Mouse (Mus musculus): Measurements from ENCODE around the gene Psmb1. TPM values are rescaled to one million over a fixed set of nuclear protein-coding genes. Genes with fewer than 3 reads are reported as not detected.
"Not testable (repeated sequence)": the region's sequence is repeated elsewhere in the genome, so short reads cannot be mapped to it uniquely, and the experiment has no call there.

The Psmb1 gene
- polyA plus RNA-seq, 1 experiment from 2014 or later, result 200 TPM

- not testable (repeated sequence) for H3K9me3 ChIP-seq (replicated peaks; ENCODE audit: control insufficient read depth, low read length); H3K4me3 ChIP-seq (ENCODE audit: low read length); H3K9ac ChIP-seq (ENCODE audit: low read length); ATAC-seq (replicated peaks; ENCODE audit: extremely low read depth, insufficient read depth, low FRiP score); H3K4me1 ChIP-seq (ENCODE audit: control insufficient read depth, insufficient read depth, low read length); H3K36me3 ChIP-seq (ENCODE audit: control insufficient read depth, insufficient read depth); H3K27me3 ChIP-seq (ENCODE audit: control insufficient read depth, insufficient read depth, low read length); H3K27ac ChIP-seq (ENCODE audit: low read length); H3K4me2 ChIP-seq (ENCODE audit: low read depth, low read length)
- 85% methylated on average over 5 of the region's 6 CpGs for WGBS
Measured at GRCm38 (mm10) chr17:15449144-15449543, 50.4 kb downstream of the Psmb1 start.

DNA sequence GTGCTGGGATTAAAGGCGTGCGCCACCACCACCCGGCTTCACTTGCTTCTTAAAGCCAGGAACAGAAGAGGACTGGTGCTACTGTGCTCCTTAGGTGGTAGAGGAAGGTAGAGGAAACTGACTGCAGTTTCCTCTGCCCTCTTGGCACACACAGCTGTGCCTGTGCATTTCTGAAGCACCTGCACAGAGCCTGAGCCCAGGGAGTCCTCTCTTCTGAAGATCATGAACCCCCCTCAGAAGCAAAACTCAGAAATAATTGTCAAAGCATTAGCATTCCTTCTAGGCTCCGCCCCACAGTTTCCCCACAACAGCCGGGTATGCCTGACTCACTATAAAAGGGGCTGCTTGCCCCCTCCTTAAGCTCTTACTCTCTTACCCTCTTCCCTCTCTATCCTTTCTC is 51.7 kb downstream of the Psmb1 start:
- H3K4me3 ChIP-seq (ENCODE audit: low read length), result no peak overlapping the region
- 67% methylated on average over 5 of the region's 5 CpGs for WGBS
- H3K27ac ChIP-seq (ENCODE audit: low read length), result no peak overlapping the region
- H3K9ac ChIP-seq (ENCODE audit: low read length), result no peak overlapping the region
- no peaks in the 10 kb centered on the region for H3K36me3 ChIP-seq (ENCODE audit: control insufficient read depth, insufficient read depth)
- H3K27me3 ChIP-seq (ENCODE audit: control insufficient read depth, insufficient read depth, low read length), result no peaks in the 10 kb centered on the region
- no peak overlapping the region for H3K4me2 ChIP-seq (ENCODE audit: low read depth, low read length)
- no peaks in the 10 kb centered on the region for H3K9me3 ChIP-seq (replicated peaks; ENCODE audit: control insufficient read depth, low read length)
- no peak for ATAC-seq (replicated peaks; ENCODE audit: extremely low read depth, insufficient read depth, low FRiP score)
- no peaks in the 10 kb centered on the region for H3K4me1 ChIP-seq (ENCODE audit: control insufficient read depth, insufficient read depth, low read length)

DNA sequence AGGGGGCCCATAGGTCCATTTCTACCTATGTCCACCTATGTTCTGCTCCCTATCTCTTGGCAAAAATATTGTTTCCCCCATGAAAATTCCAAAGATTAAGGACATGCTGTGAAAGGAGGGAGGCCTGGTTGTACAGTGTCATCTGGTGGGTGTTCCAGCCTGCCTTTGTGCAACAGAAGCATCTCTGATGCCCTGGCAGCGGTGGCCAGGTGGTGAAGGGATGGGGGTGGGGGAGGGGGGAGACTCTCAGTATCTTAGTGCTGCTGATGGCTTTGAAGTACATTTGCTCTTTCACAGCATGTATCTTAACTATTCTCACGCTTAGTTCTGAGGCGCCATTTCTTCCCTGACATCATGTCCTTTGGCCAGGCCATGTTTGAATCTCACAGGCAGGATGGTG is 54.1 kb downstream of the Psmb1 start:
- WGBS, result 63% methylated on average over 3 of the region's 3 CpGs
- no peak for ATAC-seq (replicated peaks; ENCODE audit: extremely low read depth, insufficient read depth, low FRiP score)
- no peak overlapping the region for H3K4me3 ChIP-seq (ENCODE audit: low read length)
- H3K9me3 ChIP-seq (replicated peaks; ENCODE audit: control insufficient read depth, low read length), result no peaks in the 10 kb centered on the region
- H3K9ac ChIP-seq (ENCODE audit: low read length), result no peak overlapping the region
- H3K27ac ChIP-seq (ENCODE audit: low read length), result no peak overlapping the region
- no peaks in the 10 kb centered on the region for H3K36me3 ChIP-seq (ENCODE audit: control insufficient read depth, insufficient read depth)
- H3K4me1 ChIP-seq (ENCODE audit: control insufficient read depth, insufficient read depth, low read length), result peaks cover 6% of the 10 kb centered on the region
- H3K27me3 ChIP-seq (ENCODE audit: control insufficient read depth, insufficient read depth, low read length), result no peaks in the 10 kb centered on the region
- H3K4me2 ChIP-seq (ENCODE audit: low read depth, low read length), result no peak overlapping the region

DNA sequence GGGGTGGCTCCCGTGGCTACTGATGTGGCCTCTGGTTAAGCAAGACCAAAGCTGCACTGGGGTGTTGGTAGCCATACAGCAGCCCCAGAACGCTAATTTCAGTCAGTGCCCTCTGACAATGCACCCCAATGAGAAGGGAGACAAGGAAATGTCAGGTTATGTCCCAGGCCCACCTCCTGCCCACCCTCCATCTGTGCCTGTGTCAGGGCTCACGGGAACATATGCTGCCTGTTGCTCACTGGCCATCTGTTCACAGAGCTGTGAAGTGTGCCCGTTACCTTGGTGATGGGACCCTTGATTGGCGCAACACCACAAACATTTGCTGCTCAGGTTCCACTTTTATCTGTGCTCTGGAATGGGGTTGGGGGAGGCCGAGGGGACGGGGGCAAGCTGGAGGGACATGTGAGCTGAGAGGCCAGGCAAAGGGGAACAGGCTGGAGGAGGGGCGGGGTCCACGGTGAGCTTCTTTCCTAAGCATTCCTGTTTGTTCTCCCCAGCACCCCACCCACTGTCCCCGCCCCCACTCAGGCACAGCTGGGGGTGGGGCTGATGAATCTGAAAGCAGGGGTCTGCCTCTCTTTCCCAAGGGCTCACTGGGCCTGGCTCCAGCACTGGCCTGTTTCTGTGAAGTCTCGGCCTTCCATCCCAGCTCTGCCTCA is 59.0 kb downstream of the Psmb1 start:
- Histone ChIP-seq H3K27ac (ENCODE audit: low read length) (no peak overlapping the region), H3K9me3 (replicated peaks; ENCODE audit: control insufficient read depth, low read length) (no peaks in the 10 kb centered on the region), H3K36me3 (ENCODE audit: control insufficient read depth, insufficient read depth) (no peaks in the 10 kb centered on the region), H3K9ac (ENCODE audit: low read length) (no peak overlapping the region), H3K27me3 (ENCODE audit: control insufficient read depth, insufficient read depth, low read length) (no peaks in the 10 kb centered on the region), H3K4me3 (ENCODE audit: low read length) (no peak overlapping the region), H3K4me2 (ENCODE audit: low read depth, low read length) (peak overlapping the region; percentile 25; the same call in 1 of the 2 replicates), H3K4me1 (ENCODE audit: control insufficient read depth, insufficient read depth, low read length) (peaks cover 8% of the 10 kb centered on the region)
- 15% methylated on average over 11 of the region's 11 CpGs for WGBS
- ATAC-seq (replicated peaks; ENCODE audit: extremely low read depth, insufficient read depth, low FRiP score), result peak; percentile 63

DNA sequence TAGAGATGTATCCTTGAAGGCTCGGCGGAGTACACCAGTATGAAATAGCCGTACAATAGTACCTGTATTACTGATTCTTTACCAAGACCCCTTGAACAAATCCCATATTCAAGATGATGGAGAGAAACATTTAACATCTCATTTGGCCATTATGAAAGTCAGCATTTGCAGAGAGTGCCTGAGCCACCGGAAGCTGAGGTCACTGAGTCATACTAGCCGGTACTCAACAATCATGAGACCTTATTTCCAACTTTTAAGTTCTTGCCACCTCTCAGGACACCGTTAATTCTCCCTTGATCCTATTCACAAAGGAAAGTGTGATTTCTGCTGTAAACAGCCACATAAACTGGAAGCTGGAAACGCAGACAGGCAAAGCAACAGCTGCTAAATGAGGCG is 59.5 kb downstream of the Psmb1 start:
- Histone ChIP-seq H3K4me2 (ENCODE audit: low read depth, low read length) (no peak overlapping the region), H3K9me3 (replicated peaks; ENCODE audit: control insufficient read depth, low read length) (no peaks in the 10 kb centered on the region), H3K4me1 (ENCODE audit: control insufficient read depth, insufficient read depth, low read length) (peaks cover 8% of the 10 kb centered on the region), H3K27me3 (ENCODE audit: control insufficient read depth, insufficient read depth, low read length) (no peaks in the 10 kb centered on the region), H3K4me3 (ENCODE audit: low read length) (no peak overlapping the region), H3K36me3 (ENCODE audit: control insufficient read depth, insufficient read depth) (no peaks in the 10 kb centered on the region), H3K27ac (ENCODE audit: low read length) (no peak overlapping the region), H3K9ac (ENCODE audit: low read length) (no peak overlapping the region)
- WGBS, result 56% methylated on average over 8 of the region's 8 CpGs
- no peak for ATAC-seq (replicated peaks; ENCODE audit: extremely low read depth, insufficient read depth, low FRiP score)

DNA sequence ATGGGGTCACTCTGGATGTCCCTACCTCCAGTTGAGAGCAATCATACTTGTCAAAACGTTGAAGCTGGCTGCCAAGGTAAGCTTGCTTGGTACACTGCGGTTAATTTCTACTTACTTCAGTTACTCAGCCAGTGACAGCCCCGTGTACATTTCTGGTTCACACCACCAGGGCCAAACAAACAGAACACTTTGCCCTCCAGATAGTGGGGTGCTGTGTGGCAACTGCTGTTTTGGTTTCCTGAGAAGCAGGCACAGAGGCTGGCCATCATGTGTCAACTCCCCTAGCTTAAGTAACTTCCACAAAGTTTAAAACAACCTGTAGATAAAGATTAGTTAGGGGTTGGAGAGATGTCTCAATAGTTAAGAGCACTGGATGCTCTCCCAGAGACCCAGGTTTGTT is 64.8 kb downstream of the Psmb1 start:
- ATAC-seq (replicated peaks; ENCODE audit: extremely low read depth, insufficient read depth, low FRiP score), result no peak
- Histone ChIP-seq H3K4me2 (ENCODE audit: low read depth, low read length) (no peak overlapping the region), H3K4me1 (ENCODE audit: control insufficient read depth, insufficient read depth, low read length) (no peaks in the 10 kb centered on the region), H3K9ac (ENCODE audit: low read length) (no peak overlapping the region), H3K36me3 (ENCODE audit: control insufficient read depth, insufficient read depth) (peaks cover 11% of the 10 kb centered on the region), H3K27me3 (ENCODE audit: control insufficient read depth, insufficient read depth, low read length) (no peaks in the 10 kb centered on the region), H3K4me3 (ENCODE audit: low read length) (no peak overlapping the region), H3K9me3 (replicated peaks; ENCODE audit: control insufficient read depth, low read length) (no peaks in the 10 kb centered on the region), H3K27ac (ENCODE audit: low read length) (no peak overlapping the region)
- 79% methylated on average over 3 of the region's 3 CpGs for WGBS

DNA sequence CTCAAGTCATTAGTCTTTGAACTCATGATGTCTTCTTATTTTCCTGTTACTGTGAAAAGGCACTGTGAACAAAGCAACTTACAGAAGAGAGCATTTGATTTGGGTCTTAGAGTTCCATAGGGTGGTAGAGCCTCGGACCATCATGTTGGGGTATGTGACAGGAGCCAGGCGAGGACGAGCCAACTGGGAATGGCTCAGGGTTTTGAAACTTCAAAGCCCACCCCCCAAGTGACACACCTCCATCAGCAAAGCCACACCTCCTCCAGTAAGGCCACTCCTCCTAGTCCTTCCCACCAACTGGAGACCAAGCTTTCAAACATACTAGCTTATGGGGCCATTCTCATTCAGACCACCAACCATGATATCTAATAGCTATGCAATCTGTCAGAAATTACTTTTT is 67.5 kb downstream of the Psmb1 start:
- no peaks in the 10 kb centered on the region for H3K4me1 ChIP-seq (ENCODE audit: control insufficient read depth, insufficient read depth, low read length)
- 90% methylated on average over 3 of the region's 3 CpGs for whole genome bisulfite sequencing
- H3K27me3 ChIP-seq (ENCODE audit: control insufficient read depth, insufficient read depth, low read length), result no peaks in the 10 kb centered on the region
- peaks cover 14% of the 10 kb centered on the region for H3K36me3 ChIP-seq (ENCODE audit: control insufficient read depth, insufficient read depth)
- no peak overlapping the region for H3K9ac ChIP-seq (ENCODE audit: low read length)
- no peak for ATAC-seq (replicated peaks; ENCODE audit: extremely low read depth, insufficient read depth, low FRiP score)
- H3K27ac ChIP-seq (ENCODE audit: low read length), result no peak overlapping the region
- no peak overlapping the region for H3K4me2 ChIP-seq (ENCODE audit: low read depth, low read length)
- no peak overlapping the region for H3K4me3 ChIP-seq (ENCODE audit: low read length)
- no peaks in the 10 kb centered on the region for H3K9me3 ChIP-seq (replicated peaks; ENCODE audit: control insufficient read depth, low read length)

- no peaks in the 10 kb centered on the region for H3K9me3 ChIP-seq (replicated peaks; ENCODE audit: control insufficient read depth, low read length)
- no peak overlapping the region for H3K4me2 ChIP-seq (ENCODE audit: low read depth, low read length)
- 89% methylated on average over 4 of the region's 4 CpGs for WGBS
- ATAC-seq (replicated peaks; ENCODE audit: extremely low read depth, insufficient read depth, low FRiP score), result no peak
- H3K9ac ChIP-seq (ENCODE audit: low read length), result no peak overlapping the region
- no peaks in the 10 kb centered on the region for H3K27me3 ChIP-seq (ENCODE audit: control insufficient read depth, insufficient read depth, low read length)
- no peak overlapping the region for H3K27ac ChIP-seq (ENCODE audit: low read length)
- H3K4me3 ChIP-seq (ENCODE audit: low read length), result no peak overlapping the region
- no peaks in the 10 kb centered on the region for H3K4me1 ChIP-seq (ENCODE audit: control insufficient read depth, insufficient read depth, low read length)
- peaks cover 17% of the 10 kb centered on the region for H3K36me3 ChIP-seq (ENCODE audit: control insufficient read depth, insufficient read depth)
Measured at GRCm38 (mm10) chr17:15431551-15431950, 68.0 kb downstream of the Psmb1 start.

DNA sequence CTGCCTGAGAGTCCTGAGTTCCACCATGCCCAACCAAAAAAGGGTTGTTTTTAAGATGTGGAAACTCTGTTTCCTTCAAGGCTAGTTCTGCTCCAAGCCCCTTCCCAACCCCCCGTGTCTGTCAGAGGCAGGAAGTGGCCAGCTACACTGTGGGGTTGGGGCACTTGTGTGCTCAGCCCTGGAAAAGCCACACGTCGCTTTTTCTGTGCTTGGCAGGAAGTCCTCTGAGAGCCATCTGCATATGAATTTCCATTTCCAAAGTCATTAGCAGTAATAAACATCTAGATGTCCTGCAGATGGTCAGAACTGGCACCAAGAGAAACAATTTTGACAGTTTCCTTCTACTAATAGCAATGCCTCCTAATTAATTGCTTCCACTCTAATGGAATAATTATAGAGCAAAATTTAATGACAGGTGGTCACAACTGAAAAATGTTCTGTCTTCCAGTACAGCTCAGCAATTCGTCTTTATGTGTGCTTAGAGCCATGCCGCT is 68.5 kb downstream of the Psmb1 start:
- no peak for ATAC-seq (replicated peaks; ENCODE audit: extremely low read depth, insufficient read depth, low FRiP score)
- Histone ChIP-seq H3K27me3 (ENCODE audit: control insufficient read depth, insufficient read depth, low read length) (no peaks in the 10 kb centered on the region), H3K9ac (ENCODE audit: low read length) (no peak overlapping the region), H3K36me3 (ENCODE audit: control insufficient read depth, insufficient read depth) (peaks cover 19% of the 10 kb centered on the region), H3K4me2 (ENCODE audit: low read depth, low read length) (no peak overlapping the region), H3K9me3 (replicated peaks; ENCODE audit: control insufficient read depth, low read length) (no peaks in the 10 kb centered on the region), H3K27ac (ENCODE audit: low read length) (no peak overlapping the region), H3K4me1 (ENCODE audit: control insufficient read depth, insufficient read depth, low read length) (no peaks in the 10 kb centered on the region), H3K4me3 (ENCODE audit: low read length) (no peak overlapping the region)
- 56% methylated on average over 5 of the region's 5 CpGs for WGBS

Measured in heart, embryonic 16.5 days (tissue).